Mouse (Mus musculus) granulocyte monocyte progenitor cell, adult 5-6 weeks (primary cell): Measurements from ENCODE around the gene Bicdl1. TPM values are rescaled to one million over a fixed set of nuclear protein-coding genes. Genes with fewer than 3 reads are reported as not detected.
A peak's percentile ranks its signal among the peaks of the same experiment; 100 is the strongest.

Experiments used
- ATAC-seq: replicated peaks from 2 replicates; pipeline ENCODE4 v1.8.0; 2016; ENCODE audit warnings: mild to moderate bottlenecking, moderate TSS enrichment, inconsistent platforms; ENCODE audit not compliant: poor library complexity, severe bottlenecking
- total RNA-seq, 2 experiments: library from RNA; stranded (forward) in 1 of 2; stranded (reverse) in 1 of 2; fragments of 200-712, 200-1000 nt in 1 of 2; fragments of >200 nt in 1 of 2; fragmentation: Nextera tagmentation in 1 of 2; gene quantifications; 2 replicates each; pipeline ENCODE4 v1.2.3; 2014 to 2017

Bicdl1 gene
- total RNA-seq, 2 experiments from 2014 or later: 2.3 TPM; not detected in 1

- ATAC-seq: no peak
Observed at GRCm38 (mm10) chr5:115730314-115730713, 1.1 kb downstream of the Bicdl1 start.

GRCm38 (mm10) chr5:115726581-115726980 is 4.8 kb downstream of the Bicdl1 start:
- ATAC-seq: no peak

- ATAC-seq: no peak
Observed at GRCm38 (mm10) chr5:115726019-115726418, 5.4 kb downstream of the Bicdl1 start.

- no peak for ATAC-seq
Observed at GRCm38 (mm10) chr5:115724422-115724821, 7.0 kb downstream of the Bicdl1 start.

GRCm38 (mm10) chr5:115722188-115722959 is 9.0 kb downstream of the Bicdl1 start:
- peak; percentile 55 for ATAC-seq

GRCm38 (mm10) chr5:115720761-115721160 is 10.7 kb downstream of the Bicdl1 start:
- ATAC-seq: no peak

- ATAC-seq: peak; percentile 66
Observed at GRCm38 (mm10) chr5:115717693-115718092, 13.7 kb downstream of the Bicdl1 start.

GRCm38 (mm10) chr5:115717106-115717505 is 14.3 kb downstream of the Bicdl1 start:
- ATAC-seq: no peak

GRCm38 (mm10) chr5:115716426-115716825 is 15.0 kb downstream of the Bicdl1 start:
- peak; percentile 61 for ATAC-seq

GRCm38 (mm10) chr5:115714761-115715160 is 16.7 kb downstream of the Bicdl1 start:
- ATAC-seq: no peak

- ATAC-seq: no peak
Observed at GRCm38 (mm10) chr5:115712487-115712886, 18.9 kb downstream of the Bicdl1 start.

GRCm38 (mm10) chr5:115711636-115712419 is 19.6 kb downstream of the Bicdl1 start:
- ATAC-seq: no peak; the same call in 1 of the 2 replicates

GRCm38 (mm10) chr5:115710171-115710570 is 21.2 kb downstream of the Bicdl1 start:
- ATAC-seq: no peak

GRCm38 (mm10) chr5:115708930-115709329 is 22.5 kb downstream of the Bicdl1 start:
- ATAC-seq: no peak

GRCm38 (mm10) chr5:115701981-115702380 is 29.4 kb downstream of the Bicdl1 start:
- ATAC-seq: no peak

- ATAC-seq: peak; percentile 67
Observed at GRCm38 (mm10) chr5:115701215-115701614, 30.2 kb downstream of the Bicdl1 start.

GRCm38 (mm10) chr5:115696811-115697210 is 34.6 kb downstream of the Bicdl1 start:
- no peak for ATAC-seq

- peak; percentile 22; the same call in 1 of the 2 replicates for ATAC-seq
Observed at GRCm38 (mm10) chr5:115695191-115695770, 36.1 kb downstream of the Bicdl1 start.

GRCm38 (mm10) chr5:115693271-115693670 is 38.1 kb downstream of the Bicdl1 start:
- ATAC-seq: no peak

GRCm38 (mm10) chr5:115686716-115687115 is 44.7 kb downstream of the Bicdl1 start:
- no peak for ATAC-seq

GRCm38 (mm10) chr5:115685126-115685525 is 46.3 kb downstream of the Bicdl1 start:
- no peak for ATAC-seq
